Mouse (Mus musculus) stomach, embryonic 14.5 days (tissue): Measurements from ENCODE around the gene Fgfbp3. TPM values are rescaled to one million over a fixed set of nuclear protein-coding genes. Genes with fewer than 3 reads are reported as not detected.

ENCODE experiments used
- ATAC-seq: fragments of 200-750 bp; cut with Nextera tagmentation; 2 replicates; pipeline ENCODE4 v1.8.0; 2017; ENCODE audit warnings: low read depth, moderate TSS enrichment; ENCODE audit not compliant: insufficient number of reproducible peaks, insufficient read depth, low FRiP score
- H3K27ac ChIP-seq: fragments of 300-500 bp; sonication (generic); 2 replicates; pipeline ENCODE4 v1.5.1; 2014; ENCODE audit warnings: mild to moderate bottlenecking, low read length, moderate library complexity, mixed read lengths
- H3K27me3 ChIP-seq: fragments of 300-500 bp; sonication (generic); 2 replicates; pipeline ENCODE4 v1.6.1; 2014; ENCODE audit warnings: low read length, control low read depth, mixed read lengths; ENCODE audit not compliant: control insufficient read depth, insufficient read depth
- H3K36me3 ChIP-seq: fragments of 300-500 bp; sonication (generic); 2 replicates; pipeline ENCODE4 v1.6.1; 2014; ENCODE audit warnings: mild to moderate bottlenecking, control low read depth, low read length, moderate library complexity, mixed read lengths; ENCODE audit not compliant: control insufficient read depth, insufficient read depth
- H3K4me1 ChIP-seq: fragments of 300-500 bp; sonication (generic); 2 replicates; pipeline ENCODE4 v1.6.1; 2014; ENCODE audit warnings: low read length, control low read depth, mixed read lengths; ENCODE audit not compliant: control insufficient read depth, insufficient read depth
- H3K4me2 ChIP-seq: fragments of 300-500 bp; sonication (generic); replicated peaks from 2 replicates; pipeline ENCODE4 v1.6.1; 2014; ENCODE audit warnings: low read depth, low read length, control low read depth
- H3K4me3 ChIP-seq: fragments of 300-500 bp; sonication (generic); 2 replicates; pipeline ENCODE4 v1.5.1; 2014; ENCODE audit warnings: low read depth, low read length, control low read depth
- H3K9ac ChIP-seq: fragments of 300-500 bp; sonication (generic); replicated peaks from 2 replicates; pipeline ENCODE4 v1.6.1; 2014; ENCODE audit warnings: low read depth, mild to moderate bottlenecking, control low read depth, low read length, moderate library complexity, mixed read lengths
- H3K9me3 ChIP-seq: fragments of 300-500 bp; sonication (generic); 2 replicates; pipeline ENCODE4 v1.6.1; 2016; ENCODE audit warnings: low read depth, low read length, control low read depth; ENCODE audit not compliant: control insufficient read depth
- WGBS: fragments of 180-500 bp; shearing (Covaris S2); extraction: QIAGEN DNeasy Blood & Tissue Kit; methylation state at CpG from one replicate; pipeline ENCODE4 v1.1.7; 2014; 5-methylcytosine and 5-hydroxymethylcytosine counted together
- polyA plus RNA-seq: library from polyadenylated mRNA; unstranded; fragments of >200 nt; fragmentation: Nextera tagmentation; extraction: Ambion mirVana; gene quantifications from 2 replicates; pipeline ENCODE4 v1.2.1, GENCODE M21; 2014

Gene Fgfbp3
- polyA plus RNA-seq, 1 experiment from 2014 or later = 3.5 TPM

DNA sequence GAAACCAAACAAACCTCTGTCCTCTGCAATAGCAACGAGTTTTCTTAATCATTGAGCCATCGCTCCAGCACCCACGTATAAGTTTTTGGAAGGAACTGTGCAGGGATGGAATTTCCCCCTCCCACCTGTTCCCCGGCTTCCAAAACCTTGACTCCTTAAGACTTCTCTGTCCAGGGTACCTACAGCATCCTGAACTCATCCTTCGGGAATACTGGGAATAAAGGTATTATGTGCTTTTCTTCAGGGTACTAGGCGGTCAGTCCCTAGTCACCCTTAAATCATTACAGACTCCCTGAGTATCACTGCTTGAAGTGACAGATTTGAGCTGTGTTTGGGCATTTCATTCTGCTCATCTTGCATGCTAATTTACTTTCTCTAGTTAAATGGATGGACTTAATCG lies 16.0 kb downstream of the Fgfbp3 start:
- WGBS = 45% methylated on average over 7 of the region's 7 CpGs
- Histone ChIP-seq H3K4me1 (no peaks in the 10 kb centered on the region), H3K4me3 (0 out of 2 replicates have a peak overlapping the region, but pooled peaks have one; percentile 51), H3K27ac (no peak overlapping the region), H3K36me3 (no peaks in the 10 kb centered on the region), H3K9ac (no peak overlapping the region), H3K27me3 (no peaks in the 10 kb centered on the region), H3K9me3 (no peaks in the 10 kb centered on the region), H3K4me2 (peak overlapping the region; percentile 96; the same call in 1 of the 2 replicates)
- ATAC-seq = no peak

DNA sequence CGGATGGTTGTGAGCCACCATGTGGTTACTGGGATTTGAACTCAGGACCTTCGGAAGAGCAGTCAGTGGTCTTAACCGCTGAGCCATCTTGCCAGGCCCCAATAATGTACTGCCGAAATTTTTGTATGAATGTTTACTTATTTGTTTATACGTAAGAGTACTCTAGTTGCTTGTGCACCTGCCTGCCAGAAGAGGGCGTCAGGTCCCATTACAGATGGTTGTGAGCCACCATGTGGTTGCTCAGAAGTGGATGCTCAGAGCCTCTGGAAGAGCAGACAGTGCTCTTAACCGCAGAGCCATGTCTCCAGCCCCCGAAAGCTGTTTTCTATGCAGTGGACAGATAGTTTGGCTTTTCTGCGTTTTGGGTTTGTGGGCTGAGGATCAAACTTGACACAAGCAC lies 21.6 kb downstream of the Fgfbp3 start:
- Histone ChIP-seq H3K4me2 (no peak overlapping the region), H3K27me3 (no peaks in the 10 kb centered on the region), H3K36me3 (peaks cover 16% of the 10 kb centered on the region), H3K27ac (no peak overlapping the region), H3K4me3 (no peak overlapping the region), H3K9me3 (no peaks in the 10 kb centered on the region), H3K4me1 (no peaks in the 10 kb centered on the region), H3K9ac (no peak overlapping the region)
- WGBS = 49% methylated on average over 9 of the region's 9 CpGs
- ATAC-seq = no peak

DNA sequence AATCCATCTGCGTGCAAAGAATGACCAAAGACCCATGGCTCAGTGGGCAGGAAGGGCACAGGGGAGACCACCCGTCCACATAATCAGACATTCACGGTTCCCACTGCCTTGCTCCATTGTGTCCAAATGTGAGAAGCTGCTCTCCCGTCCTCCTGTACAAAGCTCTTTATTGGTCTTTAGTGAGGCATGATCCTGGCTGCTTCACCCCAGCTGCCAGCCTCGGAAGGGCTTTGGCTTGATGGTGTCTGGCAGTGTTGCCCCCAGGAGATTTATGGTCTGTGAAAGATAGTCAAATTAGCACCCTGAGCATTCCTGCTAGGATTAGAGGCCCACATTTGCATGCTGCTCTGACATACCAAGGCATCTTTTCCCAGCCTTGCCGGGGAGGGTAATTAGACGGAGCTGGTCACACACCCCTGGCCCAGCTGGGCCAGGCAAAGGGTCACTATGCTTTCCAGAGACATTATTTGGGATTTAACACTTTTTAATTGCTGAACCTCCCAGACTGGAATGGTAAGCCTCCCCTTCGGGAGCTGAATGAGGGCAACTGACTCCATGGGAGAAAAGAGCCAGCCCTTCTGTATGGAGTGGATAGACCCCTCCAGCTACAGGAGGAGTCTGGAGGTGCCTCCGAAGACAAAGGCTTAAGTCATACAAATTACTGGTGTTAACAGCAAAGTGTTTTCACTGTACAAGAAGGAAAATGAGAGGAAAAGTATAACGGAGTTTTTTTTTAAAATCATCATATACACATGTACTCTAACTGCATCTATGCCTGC lies 22.4 kb downstream of the Fgfbp3 start:
- no peaks in the 10 kb centered on the region for H3K27me3 ChIP-seq
- WGBS = 27% methylated on average over 10 of the region's 10 CpGs
- H3K9me3 ChIP-seq = no peaks in the 10 kb centered on the region
- no peaks in the 10 kb centered on the region for H3K4me1 ChIP-seq
- no peak overlapping the region for H3K27ac ChIP-seq
- H3K4me2 ChIP-seq = no peak overlapping the region
- H3K4me3 ChIP-seq = no peak overlapping the region
- H3K9ac ChIP-seq = no peak overlapping the region
- H3K36me3 ChIP-seq = peaks cover 22% of the 10 kb centered on the region
- no peak for ATAC-seq

DNA sequence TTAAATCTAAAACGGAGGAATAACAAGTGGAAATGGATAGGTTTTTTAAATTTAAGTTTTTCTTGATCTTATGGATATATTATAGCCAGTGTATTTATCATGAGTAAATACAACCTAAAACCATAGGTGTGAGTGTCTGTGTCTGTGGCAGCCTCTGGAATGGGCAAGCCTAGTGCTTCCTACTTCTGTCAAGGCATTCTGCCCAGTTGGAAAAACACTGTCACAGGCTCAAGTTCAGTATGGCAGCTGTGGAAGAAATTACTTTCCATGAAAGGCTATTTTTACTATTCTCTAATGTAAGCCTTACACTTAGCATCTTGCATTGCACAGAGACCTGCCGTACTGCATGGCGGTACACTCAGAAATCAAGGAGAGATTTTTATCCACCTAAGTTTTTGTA lies 27.7 kb downstream of the Fgfbp3 start:
- Histone ChIP-seq H3K9me3 (no peaks in the 10 kb centered on the region), H3K4me2 (no peak overlapping the region), H3K9ac (no peak overlapping the region), H3K36me3 (peaks cover 72% of the 10 kb centered on the region), H3K4me3 (no peak overlapping the region), H3K4me1 (no peaks in the 10 kb centered on the region), H3K27ac (no peak overlapping the region), H3K27me3 (no peaks in the 10 kb centered on the region)
- no peak for ATAC-seq
- 95% methylated on average over 3 of the region's 3 CpGs for WGBS

DNA sequence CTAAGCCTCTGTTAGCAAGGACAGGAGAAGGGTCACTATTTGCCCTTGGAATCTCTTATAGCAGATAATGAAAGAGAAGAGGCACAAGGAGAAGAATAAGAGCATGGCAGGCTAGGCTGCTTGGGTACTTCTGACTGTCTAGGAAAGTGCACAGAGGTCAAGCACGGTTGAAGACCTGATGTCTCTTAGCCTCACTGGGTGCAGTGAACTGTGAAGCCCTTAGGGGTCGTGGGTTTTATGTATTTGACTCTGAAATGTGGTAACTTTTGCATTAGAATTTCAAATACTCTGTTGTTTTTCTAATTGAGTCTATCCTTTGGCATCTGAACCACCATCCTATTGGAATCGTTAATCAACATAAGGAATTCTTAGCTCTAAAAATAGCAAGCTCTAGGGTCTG lies 31.7 kb downstream of the Fgfbp3 start:
- H3K27ac ChIP-seq = no peak overlapping the region
- no peak overlapping the region for H3K9ac ChIP-seq
- no peak overlapping the region for H3K4me2 ChIP-seq
- no peak overlapping the region for H3K4me3 ChIP-seq
- H3K9me3 ChIP-seq = no peaks in the 10 kb centered on the region
- peaks cover 91% of the 10 kb centered on the region for H3K36me3 ChIP-seq
- H3K27me3 ChIP-seq = no peaks in the 10 kb centered on the region
- no peak for ATAC-seq
- WGBS = 85% methylated on average over 3 of the region's 3 CpGs
- H3K4me1 ChIP-seq = no peaks in the 10 kb centered on the region

DNA sequence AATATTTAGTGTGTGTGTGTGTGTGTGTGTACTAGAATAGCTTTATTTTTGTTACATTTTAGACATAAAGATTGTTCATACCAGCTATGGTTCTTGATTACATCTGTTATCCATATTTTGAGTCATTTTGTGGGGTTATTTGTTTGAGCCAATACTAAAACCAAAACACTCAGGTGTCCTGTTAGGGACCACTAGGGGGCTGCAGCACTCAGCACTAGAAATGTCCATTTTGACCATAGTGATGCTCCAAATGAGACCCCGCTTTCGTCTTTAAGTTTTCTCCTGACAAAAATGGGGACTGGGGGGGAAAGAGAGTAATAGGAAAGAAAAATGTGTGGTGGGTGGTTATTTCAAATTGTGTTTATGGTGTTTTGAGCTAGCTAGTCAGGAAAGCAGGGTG lies 33.1 kb downstream of the Fgfbp3 start:
- no peak overlapping the region for H3K4me3 ChIP-seq
- H3K4me2 ChIP-seq = no peak overlapping the region
- no peak overlapping the region for H3K27ac ChIP-seq
- H3K4me1 ChIP-seq = no peaks in the 10 kb centered on the region
- peaks cover 92% of the 10 kb centered on the region for H3K36me3 ChIP-seq
- 84% methylated on average over 2 of the region's 2 CpGs for WGBS
- no peak overlapping the region for H3K9ac ChIP-seq
- ATAC-seq = no peak
- H3K27me3 ChIP-seq = no peaks in the 10 kb centered on the region
- no peaks in the 10 kb centered on the region for H3K9me3 ChIP-seq

DNA sequence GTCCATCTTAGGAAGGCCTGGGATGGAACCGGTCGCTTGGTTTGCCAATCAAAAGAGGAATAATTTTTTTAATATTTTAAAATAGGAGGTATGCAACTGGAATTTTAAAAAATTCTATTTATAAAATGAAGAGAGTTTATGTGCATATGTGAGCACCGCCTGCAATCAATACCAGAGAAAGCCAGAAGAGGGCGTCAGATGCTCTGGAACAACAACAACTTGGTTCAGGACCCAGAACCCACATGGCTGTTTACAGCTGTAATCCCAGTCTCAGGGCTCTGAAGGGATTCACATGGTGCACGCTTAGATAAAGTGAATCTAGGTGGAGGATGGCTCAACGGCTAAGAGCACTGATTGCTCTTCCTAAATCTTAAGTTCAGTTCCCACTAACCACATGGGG lies 36.3 kb downstream of the Fgfbp3 start:
- Histone ChIP-seq H3K9me3 (no peaks in the 10 kb centered on the region), H3K27me3 (no peaks in the 10 kb centered on the region), H3K27ac (no peak overlapping the region), H3K4me3 (no peak overlapping the region), H3K4me1 (no peaks in the 10 kb centered on the region), H3K36me3 (peaks cover 88% of the 10 kb centered on the region), H3K4me2 (no peak overlapping the region), H3K9ac (no peak overlapping the region)
- no peak for ATAC-seq
- 74% methylated on average over 6 of the region's 6 CpGs for WGBS

DNA sequence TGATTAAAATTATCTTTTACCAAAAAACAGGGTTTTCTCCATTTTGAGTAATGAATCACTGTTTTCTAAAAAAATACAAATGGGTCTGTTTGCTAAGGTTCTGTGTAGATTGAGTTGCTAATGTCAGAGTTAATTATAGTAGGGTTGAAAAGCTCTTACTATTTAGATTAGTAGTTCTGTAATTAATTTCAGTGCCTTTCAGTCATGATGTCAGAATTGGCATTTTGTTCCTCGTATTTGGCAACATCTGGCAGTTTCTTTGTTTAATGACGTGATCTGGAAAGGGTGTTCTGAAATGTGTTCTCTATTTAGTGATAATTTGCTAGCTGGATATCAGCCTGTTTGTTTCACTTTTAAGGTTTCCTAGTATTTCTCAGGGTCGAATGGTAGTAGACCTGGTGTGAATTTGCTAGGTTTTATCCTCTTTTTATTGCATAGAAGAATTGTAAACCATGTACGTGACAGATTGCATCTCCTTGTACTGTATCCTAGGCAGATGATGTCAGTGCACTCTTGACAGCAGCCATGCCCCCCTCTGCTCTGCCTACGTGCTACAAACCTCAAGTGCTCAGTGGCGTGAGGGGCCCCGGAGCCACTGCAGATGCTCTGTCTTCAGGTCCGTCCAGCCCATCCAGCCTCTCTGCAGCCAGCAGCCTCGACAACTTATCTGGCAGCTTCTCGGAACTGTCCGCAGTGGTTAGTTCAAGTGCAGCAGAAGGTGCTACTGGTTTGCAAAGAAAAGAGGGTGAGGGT lies 40.5 kb downstream of the Fgfbp3 start:
- ATAC-seq = no peak
- Histone ChIP-seq H3K27me3 (no peaks in the 10 kb centered on the region), H3K9me3 (no peaks in the 10 kb centered on the region), H3K4me2 (no peak overlapping the region), H3K36me3 (peaks cover 90% of the 10 kb centered on the region), H3K4me3 (no peak overlapping the region), H3K9ac (no peak overlapping the region), H3K4me1 (no peaks in the 10 kb centered on the region), H3K27ac (no peak overlapping the region)
- WGBS = 85% methylated on average over 11 of the region's 11 CpGs
